In the genomic region with DNA sequence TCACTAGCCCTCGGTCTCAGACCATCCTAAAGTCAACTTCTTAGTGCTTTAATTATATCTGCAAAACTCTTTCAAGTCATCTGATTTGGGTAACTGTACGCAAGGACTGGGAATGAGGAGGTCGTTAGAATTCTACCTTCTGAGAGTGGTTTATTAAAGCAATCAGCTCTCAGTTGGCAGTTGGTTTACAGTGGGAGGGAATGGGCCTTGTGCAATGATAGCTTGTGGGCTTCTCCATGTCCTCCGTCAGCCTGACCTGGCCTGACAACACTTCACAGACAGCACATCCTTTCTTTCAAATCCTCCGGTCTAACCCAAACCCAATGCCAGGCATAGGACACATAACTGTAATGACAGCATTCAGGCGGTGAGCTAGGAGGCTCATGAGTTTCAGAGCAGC, we compare ENCODE assay signal across 20 mouse cellular contexts.
"Had no signal": no experiment of that assay in that cellular context is flagged by ENCODE, and none has a peak within 500 bp of the region (broad histone marks: within the 10 kb centered on the region; RNA-seq: fewer than 3 reads in every experiment).

No protein-coding gene starts in this region.

- ATAC-seq: midbrain, embryonic 13.5 days; midbrain, embryonic 16.5 days had no signal

- H3K4me2 ChIP-seq: lung, embryonic 14.5 days; midbrain, embryonic 13.5 days; neural tube, embryonic 13.5 days; neural tube, embryonic 15.5 days had no signal

- H3K36me3 ChIP-seq: midbrain, embryonic 10.5 days; midbrain, embryonic 13.5 days; neural tube, embryonic 13.5 days; neural tube, embryonic 15.5 days had no signal

- H3K4me3 ChIP-seq: midbrain, embryonic 10.5 days; midbrain, embryonic 13.5 days; myocyte; neural tube, embryonic 13.5 days; neural tube, embryonic 15.5 days had no signal

- H3K4me1 ChIP-seq: midbrain, embryonic 10.5 days; midbrain, embryonic 13.5 days; neural tube, embryonic 13.5 days; neural tube, embryonic 15.5 days had no signal

- H3K27me3 ChIP-seq: midbrain, embryonic 13.5 days; neural tube, embryonic 13.5 days; neural tube, embryonic 15.5 days had no signal

- H3K27ac ChIP-seq: liver, embryonic 14.5 days; macrophage; midbrain, embryonic 10.5 days; midbrain, embryonic 13.5 days; neural tube, embryonic 13.5 days; neural tube, embryonic 15.5 days had no signal

- DNase-seq: lung, adult 18-20 months; lung, embryonic 14.5 days; lung, postnatal 10 days; lung, postnatal 36 days; retina, postnatal 1 day; right cerebral cortex, adult 18-20 months; right cerebral cortex, postnatal 25 days; right cerebral cortex, postnatal 4 days; spleen, adult 18-20 months; thymus, adult 18-20 months; thymus, postnatal 14 days; thymus, postnatal 36 days had no signal

- H3K9ac ChIP-seq: liver, embryonic 14.5 days; lung, embryonic 14.5 days; midbrain, embryonic 13.5 days; neural tube, embryonic 13.5 days; neural tube, embryonic 15.5 days had no signal

- H3K9me3 ChIP-seq: midbrain, embryonic 10.5 days; midbrain, embryonic 13.5 days; neural tube, embryonic 13.5 days; neural tube, embryonic 15.5 days had no signal
